Mouse (Mus musculus): ENCODE results near the gene Fuz.

Fuz gene

DNA sequence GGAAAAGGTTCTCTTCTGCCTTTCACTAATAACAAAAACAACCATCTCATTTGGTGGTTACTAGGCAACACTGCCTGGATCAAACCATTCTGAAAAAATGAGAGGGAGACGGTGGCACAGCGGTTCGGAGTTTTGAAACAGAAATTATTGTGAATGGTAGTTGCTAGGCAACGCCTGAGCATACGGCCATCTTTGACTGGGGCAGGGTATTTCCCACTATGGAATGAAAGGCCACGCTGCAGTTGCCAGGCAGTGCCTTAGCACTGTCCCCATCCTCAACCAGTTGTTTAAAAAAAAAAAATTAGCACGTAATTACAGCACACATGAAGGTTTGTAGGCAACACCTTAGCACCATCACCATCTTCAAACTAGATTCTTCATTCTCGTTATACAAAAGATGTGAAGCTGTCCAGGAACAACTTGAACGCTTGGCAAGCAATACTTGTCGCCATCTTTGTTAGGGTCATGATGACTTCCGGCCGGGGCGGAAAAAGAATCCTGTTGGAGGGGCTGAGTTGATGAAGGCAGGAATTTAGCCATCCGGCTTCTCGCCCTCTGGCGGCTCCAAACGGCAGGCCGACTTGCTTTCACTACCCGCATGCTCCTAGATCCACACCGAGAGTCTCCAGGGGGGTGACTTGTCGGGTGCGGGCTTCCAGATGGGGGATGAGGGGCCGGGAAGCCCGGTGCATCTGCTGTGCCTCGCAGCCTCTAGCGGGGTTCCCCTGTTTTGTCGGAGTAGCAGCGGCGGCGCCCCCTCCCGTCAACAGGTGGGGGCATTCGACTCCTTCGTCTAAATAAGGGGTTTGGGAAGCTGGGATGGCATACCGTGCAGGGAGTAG, at the start of gene Fuz:
TSS of gene Fuz (plus strand) at position 487 of the 842 bp plus-strand sequence.
- DNase-seq, result peak; percentile 93 to 96

DNA sequence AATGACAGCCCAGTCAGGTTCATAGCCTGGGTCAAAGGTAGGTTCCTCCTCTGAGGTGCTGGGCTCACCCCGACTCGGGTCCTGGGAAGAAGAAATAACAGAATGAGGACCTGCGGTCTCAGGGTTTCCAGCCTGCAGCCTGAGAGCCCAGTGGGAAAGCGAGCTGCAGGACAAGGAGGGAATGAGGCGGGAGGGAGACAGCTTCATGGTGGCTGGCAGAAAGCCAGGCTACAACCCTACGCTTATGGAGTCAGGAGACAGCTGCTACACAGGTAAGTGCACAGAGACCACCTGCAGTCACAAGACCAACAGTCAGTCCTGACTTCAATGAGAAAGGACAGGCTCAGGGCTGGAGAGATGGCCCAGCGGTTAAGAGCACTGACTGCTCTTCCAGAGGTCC, 49.1 kb upstream of the Fuz start:
- no peak for DNase-seq

DNA sequence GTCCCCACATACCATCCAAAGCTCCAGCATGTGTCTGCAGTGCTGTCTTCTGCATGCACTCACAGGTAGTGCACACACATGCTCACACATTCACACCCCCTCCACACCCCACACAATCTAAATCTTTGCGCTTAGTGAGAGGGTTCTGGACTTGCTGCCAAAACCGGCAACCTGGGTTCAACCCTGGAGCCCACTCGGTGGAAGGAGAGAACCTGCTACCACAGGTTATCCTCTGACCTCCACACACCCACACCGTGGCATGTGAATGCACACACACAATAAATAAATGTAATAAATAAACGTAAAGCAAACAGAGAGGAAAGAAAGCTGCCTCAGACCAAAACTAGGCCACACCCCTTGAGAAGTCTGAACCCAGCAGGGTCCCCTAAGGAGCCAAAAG, 48.1 kb upstream of the Fuz start:
- no peak for DNase-seq

DNA sequence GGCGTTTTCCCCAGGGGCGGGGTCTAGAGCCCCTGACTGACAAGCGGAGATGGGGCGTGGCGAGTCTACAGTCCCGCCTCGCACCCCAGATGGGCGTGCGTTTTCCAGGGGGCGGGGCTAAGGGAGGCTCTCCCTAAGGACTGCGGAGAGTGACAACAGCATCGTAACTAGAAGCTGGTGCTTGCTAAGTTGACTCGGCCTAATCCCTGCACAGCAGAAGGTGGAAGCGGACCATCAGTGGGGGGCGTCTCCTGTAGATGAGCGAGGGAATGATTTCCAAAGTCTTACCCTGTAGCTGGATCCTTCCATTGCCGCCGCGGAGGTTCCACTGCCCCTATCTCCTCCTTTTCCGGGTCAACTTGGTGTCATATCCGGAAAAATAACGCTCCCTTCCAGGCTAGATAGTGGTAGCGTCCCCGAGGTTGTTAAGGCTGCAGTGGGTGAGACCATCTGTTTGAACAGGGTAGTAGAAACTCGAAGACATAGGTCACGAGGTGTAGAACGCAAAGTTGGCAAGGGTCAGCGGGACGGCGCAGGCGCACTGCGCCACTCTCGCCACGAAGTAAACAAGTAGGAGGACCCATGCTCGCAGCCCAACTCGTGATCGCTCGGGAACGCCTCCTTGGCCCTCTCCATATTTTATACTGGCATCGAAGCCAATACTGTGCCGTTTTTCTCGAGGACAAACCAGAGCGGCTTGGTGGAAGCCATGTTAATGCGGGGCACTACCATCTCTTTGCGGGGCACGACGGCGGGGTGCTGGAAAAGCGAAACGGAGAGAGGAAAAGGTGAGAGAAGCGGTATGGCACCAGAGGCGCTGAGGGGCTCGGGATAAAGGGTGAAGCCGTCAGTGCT, 47.1 kb upstream of the Fuz start, which contains the start of the genes Akt1s1 and Tbc1d17:
TSS of gene Akt1s1 (plus strand) at position 431 of the 855 bp plus-strand sequence.
TSS of gene Tbc1d17 (minus strand) at position 519 of the 855 bp plus-strand sequence.
- peak; percentile 97 to 98 for DNase-seq

DNA sequence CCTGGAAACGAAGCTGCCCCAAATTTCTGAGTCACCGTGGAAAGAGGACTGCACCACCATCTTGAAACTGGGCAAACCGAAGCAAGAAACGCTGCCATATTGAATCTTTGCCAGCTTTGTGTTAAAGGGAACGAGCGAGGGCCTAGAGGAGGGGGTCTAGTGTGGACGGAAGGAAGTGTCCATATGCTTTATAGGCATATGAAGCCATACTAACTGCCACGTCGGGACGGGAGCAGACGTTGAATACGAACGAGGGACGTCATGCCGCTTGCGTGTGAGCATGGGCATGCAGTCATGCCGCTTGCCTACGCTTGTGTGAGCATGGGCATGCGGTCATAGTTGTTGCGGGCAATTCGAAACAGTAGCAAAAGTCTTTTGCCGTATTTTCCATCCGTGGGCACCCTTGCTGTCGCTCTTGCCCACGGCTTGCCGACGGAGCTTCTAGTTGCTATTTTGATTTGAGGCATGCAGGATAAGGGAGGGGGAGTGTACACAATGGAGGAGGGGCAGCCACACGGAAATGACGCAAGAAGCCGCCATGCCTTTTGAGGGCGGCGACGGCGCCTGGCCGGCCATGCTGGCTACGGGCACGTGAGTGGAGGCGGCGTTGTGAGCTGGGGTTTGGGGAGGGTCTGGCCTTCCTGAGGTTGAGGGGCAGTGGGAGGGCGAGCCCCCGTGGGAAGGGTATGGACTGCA, 46.3 kb upstream of the Fuz start:
- DNase-seq, result peak; percentile 91 to 95

DNA sequence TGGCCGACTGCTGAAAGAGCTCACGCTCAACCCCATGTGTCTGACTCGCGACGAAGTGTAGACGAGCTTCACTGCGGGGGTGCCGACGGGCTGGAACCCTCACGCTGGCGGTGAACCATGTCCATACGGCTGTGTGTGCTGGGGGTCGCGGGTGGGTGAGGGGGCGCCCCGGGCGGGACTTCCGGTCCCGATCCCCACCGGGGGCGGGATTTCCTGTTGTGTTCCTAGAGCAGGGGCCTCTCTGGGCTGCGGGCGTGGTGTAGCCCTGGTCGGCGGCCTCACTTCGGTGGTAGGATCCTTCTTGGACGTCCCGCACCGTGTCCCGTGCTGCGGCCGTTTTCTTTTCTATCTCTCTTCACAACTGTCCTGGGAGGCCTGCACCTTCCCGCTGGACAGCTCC, 45.7 kb upstream of the Fuz start:
- DNase-seq, result peak; percentile 87 to 92

DNA sequence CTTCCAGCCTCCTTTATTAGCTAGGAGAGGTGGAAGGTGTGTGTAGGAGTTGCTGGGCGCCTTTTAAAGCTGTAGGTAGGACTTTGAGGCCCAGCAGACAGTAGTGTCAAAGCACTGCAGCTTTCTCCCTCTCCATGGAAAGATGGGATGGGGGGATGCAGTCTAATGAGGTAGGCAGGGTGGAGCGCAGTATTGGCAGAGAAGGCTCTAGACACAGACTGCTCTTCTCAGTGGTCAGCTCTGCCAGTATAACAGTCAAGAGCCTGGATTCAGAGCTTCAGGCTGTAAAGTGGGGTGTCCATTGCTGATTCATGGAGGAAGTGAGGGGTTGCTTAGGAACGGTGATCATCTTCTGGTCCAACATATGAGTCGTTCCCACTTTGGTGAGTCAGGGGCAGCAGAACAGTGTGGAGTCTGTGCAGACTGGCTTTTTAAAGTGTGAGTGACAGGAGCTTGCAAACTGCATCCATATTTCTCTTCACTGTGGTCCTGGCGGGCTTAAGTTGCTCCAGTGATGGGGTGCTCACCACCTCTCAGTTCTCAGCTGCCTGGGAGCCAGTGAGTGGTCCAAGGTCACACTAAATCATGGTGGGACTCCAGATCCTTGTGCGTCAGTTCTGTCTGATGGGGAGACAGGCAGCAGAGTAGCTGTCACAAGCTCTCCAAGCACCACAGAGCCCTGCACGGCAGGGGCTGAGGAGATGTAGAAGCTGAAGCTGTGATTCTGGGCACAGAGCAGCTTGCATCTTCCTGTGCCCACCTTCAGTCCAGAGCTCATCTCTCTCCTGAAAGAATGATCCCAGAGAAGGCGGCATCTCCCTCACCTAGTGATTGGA, 44.9 kb upstream of the Fuz start:
- no peak for DNase-seq

DNA sequence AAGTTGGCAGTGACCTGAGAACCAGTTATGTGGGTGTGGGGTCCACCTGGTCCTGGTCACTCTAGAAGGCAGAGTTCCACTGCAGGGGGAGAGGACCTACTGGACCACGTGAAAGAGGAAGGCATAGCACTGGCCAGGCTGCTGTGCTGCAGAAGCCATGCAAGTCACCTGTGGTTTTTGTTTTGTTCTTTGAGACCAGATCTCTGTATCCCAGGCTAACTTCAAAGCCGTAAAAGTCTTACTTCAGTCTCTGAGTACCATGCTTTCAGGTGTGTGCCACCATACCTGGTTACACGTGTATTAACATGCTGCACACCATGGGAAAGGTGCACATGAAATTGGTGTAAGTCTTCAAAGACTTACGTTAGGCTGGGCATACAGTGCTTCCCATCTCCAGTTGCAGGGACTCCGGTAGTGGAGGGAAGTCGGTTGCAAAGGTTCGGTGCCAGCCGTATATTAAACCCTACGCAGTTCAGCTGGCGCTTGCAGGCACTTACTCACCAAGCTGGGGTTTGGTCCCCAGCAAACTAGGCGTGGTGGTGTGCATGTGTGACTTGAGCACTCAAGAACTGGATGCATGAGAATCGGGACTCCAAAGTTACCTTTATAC, 44.1 kb upstream of the Fuz start:
- no peak for DNase-seq

DNA sequence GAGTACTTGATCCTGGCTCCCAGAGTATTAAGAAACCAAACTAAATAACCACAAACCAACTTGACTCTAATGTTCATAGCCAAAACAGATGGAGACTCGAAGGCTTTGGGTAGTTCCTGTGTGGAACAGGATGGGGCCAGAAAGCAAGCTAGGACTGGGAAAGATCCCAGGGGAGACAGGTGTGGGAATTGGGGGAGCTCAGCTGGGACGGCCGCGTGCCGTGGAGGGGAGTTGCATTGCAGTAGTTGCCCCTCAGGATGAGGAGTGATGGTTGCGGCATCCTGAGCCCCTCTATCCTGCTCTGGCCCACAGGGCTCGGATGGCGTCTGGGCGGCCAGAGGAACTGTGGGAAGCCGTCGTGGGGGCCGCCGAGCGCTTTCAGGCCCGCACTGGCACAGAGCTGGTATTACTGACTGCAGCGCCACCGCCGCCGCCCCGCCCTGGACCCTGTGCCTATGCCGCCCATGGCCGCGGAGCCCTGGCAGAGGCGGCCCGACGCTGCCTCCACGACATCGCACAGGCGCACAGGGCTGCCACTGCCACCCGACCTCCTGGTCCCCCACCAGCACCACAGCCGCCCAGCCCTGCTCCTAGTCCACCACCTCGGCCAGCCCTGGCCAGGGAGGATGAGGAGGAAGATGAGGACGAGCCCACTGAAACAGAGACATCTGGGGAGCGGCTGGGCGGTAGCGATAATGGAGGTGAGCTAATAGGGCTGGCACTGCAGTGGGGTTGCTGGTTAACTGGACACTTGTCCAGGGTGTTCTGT, 43.4 kb upstream of the Fuz start:
- DNase-seq, result no peak

DNA sequence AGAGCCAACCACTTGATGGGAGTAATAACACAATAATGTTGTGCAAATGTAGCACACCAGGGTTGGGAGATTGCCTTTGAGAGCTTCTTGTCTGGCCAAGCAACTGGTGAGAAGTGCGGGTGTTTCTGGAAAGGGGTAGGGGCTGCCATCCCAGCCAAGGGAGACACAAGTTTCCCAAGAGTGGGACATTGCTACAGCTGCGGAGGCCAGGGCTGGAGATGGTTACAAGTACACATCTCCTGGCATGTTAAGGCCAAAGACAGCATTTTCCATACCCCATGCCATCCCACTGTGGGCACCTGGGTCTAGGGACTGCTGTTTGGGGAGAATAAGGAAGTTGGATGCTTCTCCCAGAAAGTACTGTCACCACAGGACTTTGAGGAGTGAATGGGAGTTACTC, 42.8 kb upstream of the Fuz start:
- no peak for DNase-seq

DNA sequence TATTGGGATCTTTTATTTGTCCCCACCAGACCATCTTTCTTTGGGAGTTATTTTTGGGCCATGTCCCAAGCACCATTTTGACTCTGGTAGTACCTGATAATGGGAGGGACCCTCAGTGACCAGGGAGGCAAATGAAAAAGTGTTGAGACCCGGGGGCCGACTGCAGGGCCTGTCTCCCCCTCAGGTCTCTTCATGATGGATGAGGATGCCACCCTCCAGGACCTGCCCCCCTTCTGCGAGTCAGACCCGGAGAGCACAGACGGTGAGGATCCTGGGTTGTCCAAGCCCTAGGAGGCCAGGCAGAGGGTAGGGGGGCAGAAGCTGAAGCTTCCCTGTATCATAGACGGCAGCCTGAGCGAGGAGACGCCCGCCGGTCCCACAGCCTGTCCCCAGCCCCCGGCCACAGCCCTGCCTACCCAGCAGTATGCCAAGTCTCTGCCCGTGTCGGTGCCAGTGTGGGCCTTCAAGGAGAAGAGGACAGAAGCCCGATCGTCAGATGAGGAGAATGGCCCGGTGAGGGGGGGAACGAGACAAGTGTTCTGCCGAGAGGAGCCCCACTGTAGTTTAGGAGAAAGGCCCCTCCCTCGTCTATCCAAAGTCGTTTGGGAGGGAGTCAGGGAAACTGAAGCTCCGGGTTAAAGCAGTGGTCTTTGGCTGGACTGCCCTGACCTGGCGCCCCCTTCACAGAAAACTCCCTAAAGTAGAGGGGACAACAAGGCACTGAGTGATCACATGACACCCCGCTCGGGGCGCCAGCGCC, 42.1 kb upstream of the Fuz start:
- peak in 1 of 2 experiments; percentile 47 for DNase-seq

DNA sequence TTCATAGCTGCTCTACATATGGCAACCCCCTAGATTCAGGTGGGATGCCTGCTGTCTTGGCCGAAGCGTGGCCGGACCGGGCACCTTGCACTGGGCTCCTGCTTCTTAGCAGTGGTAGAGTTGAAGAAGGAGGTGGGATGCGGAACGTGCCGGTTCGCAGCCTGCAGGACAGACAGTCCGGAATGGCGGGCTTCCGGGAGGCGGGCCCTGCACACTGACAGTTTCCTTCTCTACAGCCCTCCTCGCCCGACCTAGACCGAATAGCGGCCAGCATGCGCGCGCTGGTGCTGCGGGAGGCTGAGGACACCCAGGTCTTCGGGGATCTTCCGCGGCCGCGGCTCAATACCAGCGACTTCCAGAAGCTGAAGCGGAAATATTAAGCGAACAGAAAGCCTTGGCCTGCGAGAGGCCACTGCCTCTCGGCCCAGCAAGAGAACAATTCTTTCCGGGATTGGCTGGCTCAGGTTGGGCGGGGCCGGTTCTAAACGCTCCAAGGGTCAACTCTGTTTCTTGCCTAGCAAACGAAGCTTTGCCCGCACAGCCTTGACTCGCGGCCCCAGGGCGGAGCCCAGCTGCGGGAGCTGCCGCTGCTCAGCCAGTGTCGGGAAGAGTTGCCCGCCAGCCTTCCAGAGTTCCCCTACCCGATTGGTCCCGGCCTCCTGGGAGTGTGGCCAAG, 41.4 kb upstream of the Fuz start:
- peak; percentile 89 to 94 for DNase-seq

DNA sequence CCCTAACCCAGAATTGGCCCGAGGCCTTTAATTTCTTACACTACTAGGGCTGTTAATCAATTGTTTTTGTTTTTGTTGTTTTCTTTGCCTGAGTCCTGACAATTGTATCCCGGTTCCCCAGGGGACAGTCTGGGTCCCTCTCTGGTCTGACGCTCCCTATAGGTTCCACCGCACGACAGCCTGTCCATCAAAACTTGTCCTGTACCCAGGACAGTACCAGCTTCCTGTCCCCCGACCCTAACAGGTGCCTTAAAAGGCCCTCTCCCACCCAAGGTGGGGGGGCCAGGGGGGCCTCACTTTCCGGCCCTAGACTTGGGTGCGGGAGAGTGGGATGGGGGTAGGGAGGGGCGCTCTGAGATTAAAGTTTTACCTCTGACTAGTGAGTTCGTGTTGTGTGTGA, 40.8 kb upstream of the Fuz start:
- DNase-seq, result no peak

DNA sequence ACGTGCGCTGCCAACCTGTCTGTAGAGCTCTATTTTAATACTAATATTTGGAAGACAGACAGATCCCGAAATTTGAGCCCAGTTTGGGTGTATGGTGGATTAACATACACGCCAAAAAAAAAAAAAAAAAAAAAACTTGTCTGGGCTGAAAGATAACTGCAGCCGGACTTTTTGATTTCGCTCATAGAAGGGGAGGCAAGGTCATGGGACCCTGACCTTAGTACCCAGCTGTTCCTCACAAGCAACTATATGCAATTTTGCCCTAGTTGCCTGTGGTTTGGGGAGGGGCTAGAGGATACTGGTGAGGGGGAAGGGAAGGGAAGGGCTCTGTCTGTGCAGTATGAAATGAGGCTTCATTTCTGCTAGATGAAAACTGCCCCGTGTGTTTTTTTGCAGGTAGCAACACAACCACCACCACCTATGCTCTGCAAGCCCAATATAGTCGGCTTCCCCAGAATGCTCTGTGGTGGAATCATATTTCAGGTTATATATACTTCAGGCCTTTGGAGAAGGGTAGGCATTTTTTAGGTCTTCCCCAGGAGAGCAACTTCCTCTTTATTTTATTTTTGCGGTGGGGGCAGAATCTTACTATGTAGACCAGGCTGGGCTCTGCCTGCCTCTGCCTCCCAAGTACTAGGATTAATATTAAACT, 39.5 kb upstream of the Fuz start:
- DNase-seq, result no peak

DNA sequence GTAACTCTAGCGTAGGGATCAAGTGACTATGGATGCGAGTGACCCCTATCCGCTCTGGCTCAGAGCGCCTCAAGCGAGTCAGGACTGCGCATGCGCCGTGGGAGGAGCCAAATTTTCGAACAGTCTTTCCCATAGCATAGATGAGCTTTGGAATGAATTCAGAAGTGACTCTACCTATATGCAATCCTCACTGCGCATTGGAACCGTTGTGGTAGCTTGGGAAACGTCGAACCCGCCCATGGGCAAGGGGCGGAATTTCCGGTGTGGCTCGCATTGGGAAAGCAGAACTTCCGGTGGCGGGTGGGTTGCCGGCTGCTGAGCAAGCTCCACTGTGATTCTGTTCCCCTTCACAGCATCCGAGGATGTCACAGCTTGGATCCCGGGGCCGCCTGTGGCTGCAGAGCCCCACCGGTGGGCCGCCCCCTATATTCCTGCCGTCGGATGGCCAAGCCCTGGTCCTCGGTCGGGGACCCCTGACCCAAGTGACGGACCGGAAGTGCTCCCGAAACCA, 38.8 kb upstream of the Fuz start, which contains the start of gene Pnkp:
TSS of gene Pnkp (plus strand) at position 98 of the 511 bp plus-strand sequence.
- DNase-seq, result peak; percentile 87 to 92

DNA sequence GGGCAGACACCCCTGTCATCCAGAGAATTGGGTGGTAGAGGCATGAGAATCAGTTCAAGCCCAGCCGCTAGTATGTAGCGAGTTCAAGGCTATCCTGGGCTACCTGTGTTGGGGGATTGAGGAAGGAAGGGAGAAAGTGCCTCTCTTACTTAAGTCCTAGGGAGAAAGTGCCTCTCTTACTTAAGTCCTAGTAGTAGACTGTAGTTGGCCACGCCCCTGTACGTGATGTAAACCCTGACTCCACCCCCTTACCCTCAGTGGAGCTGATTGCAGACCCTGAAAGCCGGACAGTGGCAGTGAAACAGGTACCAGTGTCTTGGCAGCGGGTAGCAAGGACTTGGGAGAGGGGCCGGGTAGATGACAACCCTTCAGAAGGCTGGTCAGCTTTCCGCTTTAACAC, 38.0 kb upstream of the Fuz start:
- peak; percentile 56 to 62 for DNase-seq

DNA sequence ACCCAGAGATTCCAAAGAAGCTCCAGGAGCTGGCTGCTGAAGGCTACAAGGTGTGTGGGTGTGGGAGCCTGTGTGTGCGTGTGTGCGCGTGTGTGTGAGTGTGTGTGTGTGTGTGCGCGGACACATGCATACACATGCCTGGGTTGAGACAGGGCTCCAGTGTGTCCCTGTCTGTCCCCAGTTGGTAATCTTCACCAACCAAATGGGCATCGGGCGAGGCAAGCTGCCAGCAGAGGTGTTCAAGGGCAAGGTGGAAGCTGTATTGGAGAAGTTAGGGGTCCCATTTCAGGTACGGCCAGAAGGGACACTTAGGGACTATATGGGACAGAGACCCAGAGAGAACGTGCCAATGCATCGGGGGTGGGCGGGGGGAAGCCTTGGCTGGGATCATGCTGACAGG, 36.0 kb upstream of the Fuz start:
- no peak for DNase-seq

DNA sequence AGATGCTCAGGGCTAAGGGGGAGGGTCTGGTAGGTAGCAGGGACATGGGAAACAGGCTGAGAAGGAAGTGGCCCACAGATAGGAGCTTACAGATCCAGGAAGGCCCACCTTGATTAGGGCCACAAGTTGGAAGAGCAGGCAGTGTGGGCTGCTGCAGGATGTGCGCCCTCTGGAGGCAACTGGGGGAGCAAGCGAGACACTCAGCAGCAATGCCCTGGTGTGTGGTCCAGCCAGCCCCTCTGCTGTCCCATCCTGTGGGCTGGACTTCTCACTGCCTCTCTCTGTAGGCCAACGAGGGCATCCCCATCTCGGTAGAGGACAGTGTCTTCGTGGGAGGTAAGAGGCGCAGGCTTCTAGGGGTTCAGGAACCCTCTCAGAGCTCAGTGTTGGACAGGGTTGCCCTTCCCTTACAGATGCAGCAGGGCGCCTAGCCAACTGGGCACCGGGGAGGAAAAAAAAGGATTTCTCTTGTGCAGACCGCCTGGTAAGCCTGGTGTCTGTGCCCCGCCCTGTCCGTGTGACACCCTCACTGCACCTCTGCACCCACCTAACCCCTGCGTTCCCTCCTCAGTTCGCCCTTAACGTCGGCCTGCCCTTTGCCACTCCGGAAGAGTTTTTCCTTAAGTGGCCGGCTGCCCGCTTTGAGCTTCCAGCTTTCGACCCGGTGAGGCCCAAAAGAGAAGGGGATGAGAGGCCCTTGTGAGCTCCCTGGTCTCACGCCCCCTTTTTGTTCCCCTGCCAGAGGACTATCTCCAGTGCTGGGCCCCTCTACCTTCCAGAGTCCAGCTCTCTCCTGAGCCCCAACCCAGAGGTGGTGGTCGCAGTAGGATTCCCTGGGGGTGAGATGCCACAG, 35.1 kb upstream of the Fuz start:
- DNase-seq, result peak; percentile 89 to 91

All from kidney, postnatal 4 days (tissue).